Mouse (Mus musculus) forebrain, embryonic 14.5 days (tissue): ENCODE measurements at regions not wholly inside any gene's neighbourhood (a gene's known extent, or its start where the extent isn't known, plus 50 kb on each side); places are given as distances from the start of the nearest gene placed in this dataset.
A peak's percentile ranks its signal among the peaks of the same experiment; 100 is the strongest.

Experiments used
- ATAC-seq: fragments of 200-750 bp; cut with Nextera tagmentation; 2 replicates; pipeline ENCODE4 v1.8.0; 2017; ENCODE audit warnings: mild to moderate bottlenecking, moderate library complexity
- DNase-seq: peaks from one replicate; pipeline ENCODE4 v3.0.0-alpha.2; 2015; ENCODE audit warnings: low spot score
- H3K27ac ChIP-seq: fragments of 300-500 bp; sonication (generic); 2 replicates; pipeline ENCODE4 v1.5.1; 2014; ENCODE audit warnings: low read depth, mild to moderate bottlenecking, control low read depth, low read length, moderate library complexity
- H3K27me3 ChIP-seq: fragments of 300-500 bp; sonication (generic); replicated peaks from 2 replicates; pipeline ENCODE4 v1.6.1; 2014; ENCODE audit warnings: low read length, control low read depth, mixed read lengths; ENCODE audit not compliant: control insufficient read depth, insufficient read depth
- H3K36me3 ChIP-seq: fragments of 300-500 bp; sonication (generic); 2 replicates; pipeline ENCODE4 v1.6.1; 2014; ENCODE audit warnings: low read length, control low read depth; ENCODE audit not compliant: control insufficient read depth, insufficient read depth
- H3K4me1 ChIP-seq: fragments of 300-500 bp; sonication (generic); 2 replicates; pipeline ENCODE4 v1.6.1; 2014; ENCODE audit warnings: antibody characterized with exemption, low read length, control low read depth; ENCODE audit not compliant: control insufficient read depth, insufficient read depth
- H3K4me2 ChIP-seq: fragments of 300-500 bp; sonication (generic); 2 replicates; pipeline ENCODE4 v1.6.1; 2014; ENCODE audit warnings: mild to moderate bottlenecking, control low read depth, low read length
- H3K4me3 ChIP-seq: fragments of 300-500 bp; sonication (generic); 2 replicates; pipeline ENCODE4 v1.5.1; 2014; ENCODE audit warnings: low read depth, low read length, control low read depth
- H3K9ac ChIP-seq: fragments of 300-500 bp; sonication (generic); 2 replicates; pipeline ENCODE4 v1.6.1; 2014; ENCODE audit warnings: mild to moderate bottlenecking, low read length, control low read depth, moderate library complexity
- H3K9me3 ChIP-seq: fragments of 300-500 bp; sonication (generic); replicated peaks from 2 replicates; pipeline ENCODE4 v1.6.1; 2016; ENCODE audit warnings: low read length, control low read depth, mixed read lengths; ENCODE audit not compliant: control insufficient read depth
- WGBS: fragments of 180-500 bp; shearing (Covaris S2); extraction: QIAGEN DNeasy Blood & Tissue Kit; methylation state at CpG from one replicate; pipeline ENCODE4 v1.1.7; 2014; 5-methylcytosine and 5-hydroxymethylcytosine counted together

DNA sequence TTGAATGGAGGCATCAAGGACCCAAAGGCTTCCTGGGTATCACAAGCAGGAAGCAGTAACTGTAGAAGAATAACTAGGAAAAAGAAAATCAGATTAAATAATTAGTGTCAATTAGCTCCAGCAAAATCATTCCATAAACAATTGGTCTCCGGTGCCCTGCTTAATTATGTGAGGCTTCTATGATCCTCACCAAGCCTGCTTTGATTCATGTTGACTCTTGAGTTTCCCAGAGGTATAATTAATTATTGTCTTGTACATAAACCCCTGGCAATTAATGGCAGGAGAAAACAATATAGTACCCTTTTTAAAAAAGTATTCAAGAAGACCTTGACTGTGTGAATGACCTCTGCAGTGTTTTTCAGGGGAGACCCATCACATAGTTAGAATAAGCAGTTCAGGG lies 61.5 kb upstream of the Sp8 start:
- Histone ChIP-seq H3K27ac (no peak overlapping the region), H3K27me3 (peaks cover 3% of the 10 kb centered on the region; the same call in 1 of the 2 replicates), H3K36me3 (no peaks in the 10 kb centered on the region), H3K4me1 (no peaks in the 10 kb centered on the region), H3K4me2 (no peak overlapping the region), H3K4me3 (no peak overlapping the region), H3K9me3 (no peaks in the 10 kb centered on the region), H3K9ac (no peak overlapping the region)
- DNase-seq (peak; percentile 14), ATAC-seq (0 out of 2 replicates have a peak, but pooled peaks have one; percentile 23)
- 3% methylated on average over 1 of the region's 1 CpGs for WGBS

DNA sequence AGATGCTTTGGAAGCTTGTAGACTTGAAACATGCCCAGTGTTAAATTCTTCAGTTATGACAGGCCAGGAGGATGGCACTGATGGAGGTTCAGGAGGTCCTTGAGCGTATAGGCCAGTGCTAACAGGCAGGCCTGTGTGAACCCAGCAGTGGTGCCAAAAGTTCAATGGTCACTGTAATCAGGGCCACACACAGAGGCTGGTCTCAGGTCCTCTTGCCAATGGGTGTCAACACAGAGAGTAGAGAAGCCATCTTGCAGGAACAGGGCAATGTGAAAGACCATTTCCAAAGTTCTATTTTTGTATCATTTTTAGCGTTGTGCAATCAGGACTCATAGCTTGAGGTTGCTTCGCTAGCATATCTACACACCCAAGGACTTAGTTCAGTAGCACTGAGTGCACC lies 64.2 kb upstream of the Sp8 start:
- Histone ChIP-seq H3K4me2 (no peak overlapping the region), H3K27me3 (peaks cover 3% of the 10 kb centered on the region; the same call in 1 of the 2 replicates), H3K4me3 (no peak overlapping the region), H3K9me3 (no peaks in the 10 kb centered on the region), H3K4me1 (no peaks in the 10 kb centered on the region), H3K9ac (no peak overlapping the region), H3K36me3 (no peaks in the 10 kb centered on the region), H3K27ac (no peak overlapping the region)
- WGBS: 97% methylated on average over 3 of the region's 3 CpGs
- ATAC-seq (no peak), DNase-seq (no peak)

GRCm38 (mm10) chr12:118775463-118776064 lies 70.6 kb upstream of the Sp8 start:
- no peaks in the 10 kb centered on the region for H3K36me3 ChIP-seq
- no peak for ATAC-seq
- H3K4me3 ChIP-seq: no peak overlapping the region
- 69% methylated on average over 1 of the region's 1 CpGs for WGBS
- no peaks in the 10 kb centered on the region for H3K27me3 ChIP-seq
- H3K4me1 ChIP-seq: no peaks in the 10 kb centered on the region
- no peak overlapping the region for H3K9ac ChIP-seq
- DNase-seq: no peak
- H3K9me3 ChIP-seq: no peaks in the 10 kb centered on the region
- no peak overlapping the region for H3K27ac ChIP-seq
- no peak overlapping the region for H3K4me2 ChIP-seq

GRCm38 (mm10) chr12:118772790-118773189 lies 73.3 kb upstream of the Sp8 start:
- H3K9me3 ChIP-seq: no peaks in the 10 kb centered on the region
- 87% methylated on average over 2 of the region's 2 CpGs for WGBS

GRCm38 (mm10) chr12:118766472-118766871 lies 79.7 kb upstream of the Sp8 start:
- Histone ChIP-seq H3K4me3 (no peak overlapping the region), H3K27ac (no peak overlapping the region), H3K27me3 (no peaks in the 10 kb centered on the region), H3K9me3 (no peaks in the 10 kb centered on the region), H3K36me3 (no peaks in the 10 kb centered on the region), H3K4me1 (no peaks in the 10 kb centered on the region), H3K9ac (no peak overlapping the region), H3K4me2 (no peak overlapping the region)
- no peak for ATAC-seq
- DNase-seq: no peak
- WGBS: 76% methylated on average over 1 of the region's 1 CpGs

More at GRCm38 (mm10) chr12:118772790-118773189, 73.3 kb upstream of the Sp8 start:
- no peaks in the 10 kb centered on the region for H3K4me1 ChIP-seq
- no peak overlapping the region for H3K4me3 ChIP-seq
- no peaks in the 10 kb centered on the region for H3K27me3 ChIP-seq
- no peak overlapping the region for H3K4me2 ChIP-seq
- DNase-seq (no peak), ATAC-seq (no peak)
- H3K9ac ChIP-seq: no peak overlapping the region
- H3K27ac ChIP-seq: no peak overlapping the region
- no peaks in the 10 kb centered on the region for H3K36me3 ChIP-seq

- whole genome bisulfite sequencing: 65% methylated on average over 2 of the region's 2 CpGs
- no peak overlapping the region for H3K9ac ChIP-seq
- H3K4me2 ChIP-seq: no peak overlapping the region
- no peaks in the 10 kb centered on the region for H3K36me3 ChIP-seq
- no peaks in the 10 kb centered on the region for H3K4me1 ChIP-seq
- no peak overlapping the region for H3K27ac ChIP-seq
- DNase-seq (no peak), ATAC-seq (no peak)
- H3K27me3 ChIP-seq: no peaks in the 10 kb centered on the region
- no peaks in the 10 kb centered on the region for H3K9me3 ChIP-seq
- H3K4me3 ChIP-seq: no peak overlapping the region
Measured at GRCm38 (mm10) chr12:118754076-118754475, 92.1 kb upstream of the Sp8 start.

DNA sequence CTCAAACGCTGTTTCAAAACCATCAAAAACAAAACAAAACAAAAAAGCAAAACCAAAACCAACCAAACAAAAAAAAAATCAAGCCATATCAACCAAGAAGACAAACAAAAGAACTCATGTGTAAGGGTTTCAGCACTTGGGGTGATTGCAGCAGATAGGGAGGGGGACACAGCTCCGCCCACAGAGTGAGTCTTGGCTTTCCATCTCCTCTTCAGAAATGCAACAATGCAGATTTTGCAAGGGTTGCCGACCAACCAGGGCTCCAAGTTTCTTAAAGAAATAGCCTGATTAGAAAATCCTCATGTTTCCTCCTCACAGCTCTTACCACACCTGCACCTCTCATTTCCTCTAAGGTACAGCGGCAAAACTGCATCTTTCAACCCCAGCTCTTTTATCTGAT lies 107.0 kb upstream of the Sp8 start:
- H3K9me3 ChIP-seq: no peaks in the 10 kb centered on the region
- no peak for DNase-seq
- no peak overlapping the region for H3K9ac ChIP-seq
- no peaks in the 10 kb centered on the region for H3K4me1 ChIP-seq
- H3K36me3 ChIP-seq: no peaks in the 10 kb centered on the region
- WGBS: 75% methylated on average over 4 of the region's 4 CpGs
- no peaks in the 10 kb centered on the region for H3K27me3 ChIP-seq
- H3K4me3 ChIP-seq: no peak overlapping the region
- no peak overlapping the region for H3K4me2 ChIP-seq
- no peak for ATAC-seq
- H3K27ac ChIP-seq: no peak overlapping the region

GRCm38 (mm10) chr12:118725891-118726290 lies 120.2 kb upstream of the Sp8 start:
- H3K4me3 ChIP-seq: no peak overlapping the region
- ATAC-seq: peak; percentile 77
- 17% methylated on average over 4 of the region's 4 CpGs for WGBS
- no peak overlapping the region for H3K9ac ChIP-seq
- H3K36me3 ChIP-seq: no peaks in the 10 kb centered on the region
- no peaks in the 10 kb centered on the region for H3K9me3 ChIP-seq
- H3K27me3 ChIP-seq: 0 out of 2 replicates have a peak, but pooled peaks cover 4% of the 10 kb centered on the region
- DNase-seq: peak; percentile 61
- no peak overlapping the region for H3K4me2 ChIP-seq
- no peak overlapping the region for H3K27ac ChIP-seq
- peaks cover 7% of the 10 kb centered on the region; the same call in 1 of the 2 replicates for H3K4me1 ChIP-seq

DNA sequence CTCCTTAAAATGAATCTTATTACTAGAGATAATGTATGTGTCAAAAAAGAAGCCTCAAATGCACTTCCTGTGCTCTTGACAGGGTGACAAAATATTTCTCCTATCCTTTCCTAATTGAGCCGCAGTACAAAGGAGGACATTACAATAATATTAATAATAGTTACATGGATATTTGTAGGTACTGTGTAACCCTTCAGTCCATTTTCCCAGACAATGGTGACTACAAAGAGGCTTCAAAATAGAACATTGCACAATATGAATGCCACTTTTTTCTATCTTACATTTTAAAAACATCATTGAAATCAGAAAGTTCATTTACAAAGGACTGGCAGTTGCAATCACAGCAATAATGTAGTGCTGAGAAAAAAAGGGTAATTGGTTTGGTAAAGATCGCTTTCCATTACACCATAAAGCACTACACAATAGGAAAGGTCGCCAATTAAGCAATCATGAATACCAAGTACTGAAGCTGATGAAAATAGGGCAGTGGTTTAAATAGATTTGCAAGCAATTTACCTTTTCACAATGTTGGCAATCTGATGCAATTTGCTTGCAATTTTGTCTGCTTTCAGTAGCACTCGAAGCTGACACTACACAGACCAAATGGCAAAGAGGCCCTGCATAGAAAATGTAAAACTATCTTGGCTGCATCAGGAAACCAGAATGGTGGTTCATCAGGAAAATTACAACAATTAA lies 126.1 kb upstream of the Sp8 start:
- ATAC-seq (peak; percentile 93), DNase-seq (peak; percentile 93)

More for the DNA sequence above, 126.1 kb upstream of the Sp8 start:
- WGBS: 7% methylated on average over 4 of the region's 4 CpGs
- Histone ChIP-seq H3K27ac (no peak overlapping the region), H3K9me3 (no peaks in the 10 kb centered on the region), H3K4me3 (no peak overlapping the region), H3K36me3 (no peaks in the 10 kb centered on the region), H3K27me3 (peaks cover 7% of the 10 kb centered on the region; the same call in 1 of the 2 replicates), H3K9ac (no peak overlapping the region), H3K4me2 (no peak overlapping the region), H3K4me1 (no peaks in the 10 kb centered on the region; the same call in 1 of the 2 replicates)
